Mouse (Mus musculus) frontal cortex, postnatal 14 days (tissue): ENCODE data around the gene Notch2.

Source experiments
- DNase-seq, 2 experiments: peaks; one replicate each; pipeline ENCODE4 v3.0.0; 2022; ENCODE audit warnings: low spot score in 2 of 2

The Notch2 gene

GRCm38 (mm10) chr3:97994818-97995217 lies 18.5 kb upstream of the Notch2 start:
- no peak for DNase-seq

GRCm38 (mm10) chr3:97998349-97998748 lies 15.0 kb upstream of the Notch2 start:
- no peak for DNase-seq

- DNase-seq: no peak
These were observed 9.8 kb upstream of the Notch2 start for GRCm38 (mm10) chr3:98003558-98003957.

GRCm38 (mm10) chr3:98004231-98004630 lies 9.1 kb upstream of the Notch2 start:
- no peak for DNase-seq

GRCm38 (mm10) chr3:98005306-98005705 lies 8.0 kb upstream of the Notch2 start:
- DNase-seq: no peak

GRCm38 (mm10) chr3:98006046-98006691 lies 7.2 kb upstream of the Notch2 start:
- DNase-seq: no peak

- DNase-seq: no peak
These were observed 6.4 kb upstream of the Notch2 start for GRCm38 (mm10) chr3:98006973-98007372.

- no peak for DNase-seq
These were observed 5.2 kb upstream of the Notch2 start for GRCm38 (mm10) chr3:98008143-98008542.

GRCm38 (mm10) chr3:98009190-98009840 lies 4.0 kb upstream of the Notch2 start:
- no peak for DNase-seq

GRCm38 (mm10) chr3:98013086-98013400 lies 284 bp upstream of the Notch2 start:
- no peak for DNase-seq

GRCm38 (mm10) chr3:98015205-98016171 lies 2.2 kb downstream of the Notch2 start:
- DNase-seq: no peak

- no peak for DNase-seq
These were observed 3.7 kb downstream of the Notch2 start for GRCm38 (mm10) chr3:98016901-98017591.

GRCm38 (mm10) chr3:98018187-98018586 lies 4.9 kb downstream of the Notch2 start:
- no peak for DNase-seq

GRCm38 (mm10) chr3:98020431-98021229 lies 7.3 kb downstream of the Notch2 start:
- DNase-seq: no peak

GRCm38 (mm10) chr3:98024288-98024848 lies 11.0 kb downstream of the Notch2 start:
- no peak for DNase-seq

- no peak for DNase-seq
These were observed 12.2 kb downstream of the Notch2 start for GRCm38 (mm10) chr3:98025521-98025920.

GRCm38 (mm10) chr3:98025921-98026880 lies 12.9 kb downstream of the Notch2 start:
- no peak for DNase-seq

- no peak for DNase-seq
These were observed 14.0 kb downstream of the Notch2 start for GRCm38 (mm10) chr3:98027371-98027774.

GRCm38 (mm10) chr3:98028072-98028471 lies 14.7 kb downstream of the Notch2 start:
- no peak for DNase-seq

GRCm38 (mm10) chr3:98028936-98029335 lies 15.6 kb downstream of the Notch2 start:
- no peak for DNase-seq
